Mouse (Mus musculus): ENCODE data around the gene Slc25a23.

- TF ChIP-seq CTCF (IDR thresholded peaks at IDR 0.05; ENCODE audit: low read depth, low read length) (no peak), GATA1 (IDR thresholded peaks at IDR 0.05; ENCODE audit: borderline replicate concordance, low read length) (no peak), TAL1 (conservative IDR thresholded peaks at IDR 0.05; ENCODE audit: low read depth, low read length) (no peak)
Observed at GRCm38 (mm10) chr17:57105181-57106034, 45.7 kb upstream of the Slc25a23 start, which contains the start of gene Tnfsf9.
